Comparison of ENCODE assay signal across 23 mouse cellular contexts in genomic region chr1:105523768-105524167, GRCm38 (mm10).
"Had no signal": no experiment of that assay in that cellular context is flagged by ENCODE, and none has a peak within 500 bp of the region (broad histone marks: within the 10 kb centered on the region; RNA-seq: fewer than 3 reads in every experiment).

No protein-coding gene starts in this region.

- H3K36me3 ChIP-seq: midbrain, embryonic 15.5 days; neural tube, embryonic 12.5 days; neural tube, embryonic 15.5 days; stomach, embryonic 15.5 days had no signal

- H3K9ac ChIP-seq: limb, embryonic 12.5 days; limb, embryonic 15.5 days; liver, embryonic 14.5 days; liver, postnatal 0 days; lung, embryonic 14.5 days; midbrain, embryonic 12.5 days; midbrain, embryonic 15.5 days; neural tube, embryonic 12.5 days; neural tube, embryonic 15.5 days; stomach, embryonic 15.5 days had no signal

- ATAC-seq: liver, postnatal 0 days; lung, postnatal 0 days; midbrain, embryonic 15.5 days had no signal

- DNase-seq: kidney, adult 2 months; kidney, postnatal 25 days; layer of hippocampus, adult 9-11 months; left cerebral cortex, postnatal 4 days; liver, postnatal 0 days; lung, embryonic 14.5 days; right cerebral cortex, postnatal 14 days; spleen, adult 18-20 months; thymus, adult 18-20 months; thymus, postnatal 36 days had no signal

- H3K27me3 ChIP-seq: limb, embryonic 12.5 days; limb, embryonic 15.5 days; midbrain, embryonic 12.5 days; midbrain, embryonic 15.5 days; neural tube, embryonic 12.5 days; neural tube, embryonic 15.5 days; stomach, embryonic 15.5 days had no signal

- H3K4me3 ChIP-seq: layer of hippocampus, adult 2 months; limb, embryonic 12.5 days; limb, embryonic 15.5 days; midbrain, embryonic 12.5 days; midbrain, embryonic 15.5 days; neural tube, embryonic 12.5 days; neural tube, embryonic 15.5 days; stomach, embryonic 15.5 days had no signal

- H3K4me2 ChIP-seq: limb, embryonic 12.5 days; limb, embryonic 15.5 days; liver, embryonic 11.5 days; lung, embryonic 14.5 days; midbrain, embryonic 12.5 days; midbrain, embryonic 15.5 days; neural tube, embryonic 12.5 days; neural tube, embryonic 15.5 days; stomach, embryonic 15.5 days had no signal

- H3K9me3 ChIP-seq: limb, embryonic 12.5 days; limb, embryonic 15.5 days; midbrain, embryonic 12.5 days; midbrain, embryonic 15.5 days; neural tube, embryonic 12.5 days; neural tube, embryonic 15.5 days; stomach, embryonic 15.5 days had no signal

- H3K27ac ChIP-seq: kidney, postnatal 0 days; layer of hippocampus, adult 2 months; limb, embryonic 12.5 days; limb, embryonic 15.5 days; liver, embryonic 14.5 days; macrophage; midbrain, embryonic 12.5 days; midbrain, embryonic 15.5 days; neural tube, embryonic 12.5 days; neural tube, embryonic 15.5 days; stomach, embryonic 15.5 days had no signal

- H3K4me1 ChIP-seq: limb, embryonic 12.5 days; limb, embryonic 15.5 days; midbrain, embryonic 12.5 days; midbrain, embryonic 15.5 days; neural tube, embryonic 12.5 days; neural tube, embryonic 15.5 days; stomach, embryonic 15.5 days had no signal
